Mouse (Mus musculus) testis, adult 2 months (tissue): Measurements from ENCODE around the gene 9130008F23Rik.

Experiments used
- CTCF ChIP-seq: fragments of 200-500 bp; IDR thresholded peaks from 2 replicates; pipeline ENCODE4 v1.5.1; 2012; ENCODE audit warnings: low read depth, mild to moderate bottlenecking, inconsistent platforms, low read length, moderate library complexity; ENCODE audit not compliant: control insufficient read depth, insufficient read depth, insufficient replicate concordance
- POLR2A ChIP-seq: fragments of 200-500 bp; IDR thresholded peaks from 2 replicates; pipeline ENCODE4 v1.6.1; 2012; ENCODE audit warnings: low read depth, mild to moderate bottlenecking, inconsistent platforms, low read length, moderate library complexity; ENCODE audit not compliant: control insufficient read depth

- TF ChIP-seq POLR2A (no peak), CTCF (no peak)
Observed at GRCm38 (mm10) chr17:40874701-40875100, 5.7 kb downstream of the 9130008F23Rik start.
